Mouse (Mus musculus) neural tube, embryonic 13.5 days (tissue): Measurements from ENCODE around the gene Itgad. TPM values are rescaled to one million over a fixed set of nuclear protein-coding genes. Genes with fewer than 3 reads are reported as not detected.

Experiments used
- ATAC-seq: fragments of 200-750 bp; cut with Nextera tagmentation; 2 replicates; pipeline ENCODE4 v1.8.0; 2017; ENCODE audit warnings: low read depth, mild to moderate bottlenecking, moderate TSS enrichment, moderate library complexity
- H3K27ac ChIP-seq: fragments of 300-500 bp; sonication (generic); replicated peaks from 2 replicates; pipeline ENCODE4 v1.5.1; 2015; ENCODE audit warnings: moderate library complexity, mild to moderate bottlenecking, inconsistent platforms
- H3K27me3 ChIP-seq: fragments of 300-500 bp; sonication (generic); 2 replicates; pipeline ENCODE4 v1.6.1; 2015; ENCODE audit warnings: mild to moderate bottlenecking, inconsistent platforms
- H3K36me3 ChIP-seq: fragments of 300-500 bp; sonication (generic); 2 replicates; pipeline ENCODE4 v1.6.1; 2015; ENCODE audit warnings: mild to moderate bottlenecking, inconsistent platforms
- H3K4me1 ChIP-seq: fragments of 300-500 bp; sonication (generic); replicated peaks from 2 replicates; pipeline ENCODE4 v1.6.1; 2015; ENCODE audit warnings: inconsistent platforms
- H3K4me2 ChIP-seq: fragments of 300-500 bp; sonication (generic); 2 replicates; pipeline ENCODE4 v1.6.1; 2015; ENCODE audit warnings: inconsistent platforms, mild to moderate bottlenecking, moderate library complexity
- H3K4me3 ChIP-seq: fragments of 300-500 bp; sonication (generic); 2 replicates; pipeline ENCODE4 v1.5.1; 2015; ENCODE audit warnings: mild to moderate bottlenecking, inconsistent platforms
- H3K9ac ChIP-seq: fragments of 300-500 bp; sonication (generic); 2 replicates; pipeline ENCODE4 v1.6.1; 2015; ENCODE audit warnings: moderate library complexity, mild to moderate bottlenecking, inconsistent platforms
- H3K9me3 ChIP-seq: fragments of 300-500 bp; sonication (generic); 2 replicates; pipeline ENCODE4 v1.6.1; 2016; ENCODE audit warnings: inconsistent platforms
- WGBS: fragments of 180-500 bp; shearing (Covaris S2); methylation state at CpG from one replicate; pipeline ENCODE4 v1.1.7; 2015; 5-methylcytosine and 5-hydroxymethylcytosine counted together
- polyA plus RNA-seq: library from polyadenylated mRNA; unstranded; fragments of >200 nt; fragmentation: Nextera tagmentation; extraction: Ambion mirVana; gene quantifications from 2 replicates; pipeline ENCODE4 v1.2.1, GENCODE M21; 2015

Itgad gene
- polyA plus RNA-seq, 1 experiment from 2014 or later = not detected

DNA sequence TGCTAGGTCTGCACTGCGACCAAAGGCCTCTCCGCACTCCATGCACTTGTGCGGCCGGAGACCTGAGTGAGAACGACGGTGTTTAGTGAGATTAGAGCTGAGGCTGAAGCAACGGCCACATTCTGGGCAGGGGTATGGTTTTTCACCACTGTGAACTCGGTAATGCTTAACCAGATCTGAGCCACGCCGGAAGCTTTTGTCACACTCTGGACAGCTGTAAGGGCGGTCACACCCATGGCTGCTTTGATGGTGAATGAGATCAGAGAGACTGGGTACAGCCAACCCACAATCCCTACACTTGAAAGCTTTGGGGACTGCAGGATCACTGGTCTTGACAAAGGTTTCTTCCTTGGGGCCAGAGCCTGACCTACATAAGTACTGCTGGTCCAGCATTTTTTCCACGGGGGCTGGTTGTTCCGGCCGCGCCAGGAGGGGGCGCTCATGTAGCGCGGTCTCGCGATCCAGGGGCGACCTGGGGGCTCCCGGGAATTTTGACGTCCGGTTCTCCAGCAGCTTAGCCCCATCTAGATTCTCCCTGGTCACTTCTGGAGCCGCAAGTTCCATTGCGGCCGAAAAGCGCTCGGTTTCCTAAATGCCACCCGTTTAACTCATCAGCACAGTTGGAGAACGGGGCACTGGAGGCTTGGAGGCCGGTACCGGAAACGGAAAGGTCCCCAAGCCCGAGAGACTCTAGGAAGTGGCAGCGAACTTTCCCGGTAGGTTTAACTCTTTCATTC lies 82.8 kb downstream of the Itgad start, which contains the start of gene Armc5:
Gene Armc5, plus strand, starts transcription at position 487 of the 737 bp plus-strand sequence.
- no peaks in the 10 kb centered on the region for H3K27me3 ChIP-seq
- peaks cover 30% of the 10 kb centered on the region for H3K36me3 ChIP-seq
- H3K4me2 ChIP-seq = peak within 1 kb of the TSS; percentile 95
- peak within 1 kb of the TSS; percentile 98 for H3K27ac ChIP-seq
- peak within 1 kb of the TSS; percentile 71 for H3K4me3 ChIP-seq
- no peaks in the 10 kb centered on the region for H3K9me3 ChIP-seq
- ATAC-seq = peak; percentile 15; the same call in 1 of the 2 replicates
- WGBS = 26% methylated on average over 37 of the region's 37 CpGs
- H3K9ac ChIP-seq = peak within 1 kb of the TSS; percentile 81
- H3K4me1 ChIP-seq = peaks cover 46% of the 10 kb centered on the region

DNA sequence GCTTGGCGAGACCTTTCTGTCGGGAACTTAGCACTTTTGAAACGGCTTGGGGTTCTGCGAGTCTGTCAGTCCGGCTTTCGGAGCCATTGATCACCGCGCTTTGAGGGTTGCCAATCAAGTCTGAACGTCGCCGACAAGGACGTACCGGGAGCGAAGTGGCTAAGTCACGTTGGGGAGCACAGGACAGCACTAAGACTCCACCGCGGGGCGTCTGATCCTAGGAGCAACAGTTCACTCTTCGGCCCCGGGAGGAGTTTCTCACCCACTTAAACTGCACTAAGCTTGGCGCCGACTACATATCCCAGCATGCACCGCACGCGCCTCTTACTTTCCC lies 83.4 kb downstream of the Itgad start:
- Histone ChIP-seq H3K9ac (peak overlapping the region; percentile 81), H3K4me1 (peaks cover 41% of the 10 kb centered on the region), H3K27me3 (no peaks in the 10 kb centered on the region), H3K36me3 (peaks cover 35% of the 10 kb centered on the region), H3K4me2 (peak overlapping the region; percentile 95), H3K27ac (peak overlapping the region; percentile 98), H3K9me3 (no peaks in the 10 kb centered on the region), H3K4me3 (peak overlapping the region; percentile 71)
- WGBS = under 1% methylated on average over 25 of the region's 25 CpGs
- ATAC-seq = no peak

DNA sequence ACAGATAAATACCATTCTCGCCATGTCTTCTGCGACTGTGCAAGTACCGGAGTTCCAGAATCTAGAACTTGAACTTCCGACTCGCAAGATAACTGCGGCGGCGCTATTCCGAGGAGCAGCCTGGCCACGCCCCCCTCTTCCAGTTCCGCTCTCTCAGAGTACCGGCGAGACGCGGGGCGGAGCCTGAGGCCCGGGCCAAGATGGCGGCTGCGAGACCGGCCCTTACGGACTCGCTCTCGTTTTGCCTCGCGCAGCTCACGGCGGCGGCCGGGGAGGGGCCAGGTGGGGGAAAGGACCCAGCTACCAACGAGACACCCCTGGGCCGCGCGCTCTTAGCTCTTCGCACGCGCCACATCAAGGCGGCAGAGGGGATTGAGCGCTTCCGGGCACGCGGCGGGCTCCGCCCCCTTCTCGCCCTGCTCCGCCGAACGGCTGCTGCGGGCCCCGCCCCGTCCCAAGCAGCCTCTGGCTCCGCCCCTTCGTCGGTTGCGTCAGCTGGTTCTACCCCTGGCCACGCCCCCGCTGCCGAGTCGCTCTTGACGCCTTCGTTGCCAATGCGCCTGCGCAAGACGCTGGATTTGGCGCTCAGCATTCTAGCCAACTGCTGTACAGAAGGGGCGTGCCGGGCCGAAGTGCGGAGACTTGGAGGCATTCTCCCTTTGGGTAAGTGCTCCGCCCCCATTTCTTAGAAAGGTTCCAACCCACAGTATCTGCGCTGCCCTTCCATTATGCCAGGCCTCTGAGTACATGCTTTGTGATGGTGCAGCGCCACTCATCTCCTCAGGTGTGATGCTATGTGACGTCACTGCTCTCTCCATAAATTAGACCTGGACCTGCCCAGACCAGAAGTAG lies 84.0 kb downstream of the Itgad start, which contains the start of gene 9130023H24Rik:
Gene 9130023H24Rik, minus strand, starts transcription at position 105 of the 852 bp plus-strand sequence.
- H3K9me3 ChIP-seq = no peaks in the 10 kb centered on the region
- WGBS = under 1% methylated on average over 72 of the region's 72 CpGs
- peak within 1 kb of the TSS; percentile 98 for H3K27ac ChIP-seq
- ATAC-seq = peak; percentile 95
- peaks cover 41% of the 10 kb centered on the region for H3K36me3 ChIP-seq
- H3K9ac ChIP-seq = peak within 1 kb of the TSS; percentile 81
- peaks cover 36% of the 10 kb centered on the region for H3K4me1 ChIP-seq
- peak within 1 kb of the TSS; percentile 95 for H3K4me2 ChIP-seq
- peak within 1 kb of the TSS; percentile 71 for H3K4me3 ChIP-seq
- no peaks in the 10 kb centered on the region for H3K27me3 ChIP-seq

DNA sequence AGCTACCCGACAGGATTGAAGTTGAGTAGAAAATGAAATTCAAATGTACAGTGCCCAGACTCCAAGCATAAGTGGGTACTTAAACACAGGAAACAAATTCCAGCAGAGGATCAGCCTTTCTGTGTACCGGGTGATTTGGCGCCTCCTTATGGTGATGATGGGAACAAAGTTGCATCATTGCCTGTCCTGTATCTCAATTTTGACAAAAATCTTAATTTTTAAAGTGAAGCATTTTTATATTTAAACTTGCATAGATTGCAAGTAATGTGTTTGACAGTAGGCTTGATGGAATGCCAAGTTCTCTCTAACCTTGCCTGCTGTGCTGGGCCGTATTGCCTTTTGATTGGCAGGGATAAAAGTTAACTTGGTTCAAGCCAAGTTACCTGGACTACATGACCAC lies 84.8 kb downstream of the Itgad start:
- no peaks in the 10 kb centered on the region for H3K27me3 ChIP-seq
- no peak overlapping the region for H3K9ac ChIP-seq
- 27% methylated on average over 4 of the region's 4 CpGs for WGBS
- peak overlapping the region; percentile 98; the same call in 1 of the 2 replicates for H3K27ac ChIP-seq
- peaks cover 45% of the 10 kb centered on the region for H3K36me3 ChIP-seq
- peaks cover 36% of the 10 kb centered on the region for H3K4me1 ChIP-seq
- no peak for ATAC-seq
- H3K4me3 ChIP-seq = peak overlapping the region; percentile 71
- no peaks in the 10 kb centered on the region for H3K9me3 ChIP-seq
- peak overlapping the region; percentile 57 for H3K4me2 ChIP-seq

DNA sequence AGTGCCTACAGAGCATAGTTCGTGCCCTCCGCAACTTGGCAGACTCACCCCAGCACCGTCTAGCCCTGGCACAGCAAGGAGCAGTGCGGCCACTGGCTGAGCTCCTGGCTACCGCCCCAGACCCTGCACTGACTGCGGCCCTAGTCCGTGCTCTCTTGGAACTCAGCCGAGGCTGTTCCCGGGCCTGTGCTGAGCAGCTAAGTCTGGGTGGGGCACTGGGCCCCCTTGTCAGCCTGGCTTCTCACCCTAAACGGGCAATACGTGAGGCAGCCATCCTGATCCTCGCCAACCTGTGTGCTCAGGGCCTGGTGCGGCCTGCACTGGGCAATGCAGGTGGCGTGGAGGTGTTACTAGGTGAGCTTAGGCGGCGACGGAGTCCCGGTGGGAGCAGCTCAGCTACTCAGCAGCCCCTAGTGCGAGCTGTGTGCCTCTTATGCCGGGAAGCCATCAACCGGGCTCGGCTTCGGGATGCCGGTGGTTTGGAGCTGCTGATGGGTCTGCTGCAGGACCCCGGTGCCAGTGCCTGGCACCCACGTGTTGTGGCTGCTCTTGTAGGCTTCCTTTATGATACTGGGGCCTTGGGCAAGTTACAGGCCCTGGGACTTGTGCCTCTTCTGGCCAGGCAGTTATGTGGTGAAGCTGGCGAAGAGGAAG lies 86.1 kb downstream of the Itgad start:
- WGBS = 93% methylated on average over 27 of the region's 27 CpGs
- Histone ChIP-seq H3K9ac (no peak overlapping the region), H3K4me3 (no peak overlapping the region), H3K4me1 (peaks cover 36% of the 10 kb centered on the region), H3K27ac (no peak overlapping the region), H3K9me3 (no peaks in the 10 kb centered on the region), H3K36me3 (peaks cover 58% of the 10 kb centered on the region), H3K4me2 (no peak overlapping the region), H3K27me3 (no peaks in the 10 kb centered on the region)
- ATAC-seq = no peak

DNA sequence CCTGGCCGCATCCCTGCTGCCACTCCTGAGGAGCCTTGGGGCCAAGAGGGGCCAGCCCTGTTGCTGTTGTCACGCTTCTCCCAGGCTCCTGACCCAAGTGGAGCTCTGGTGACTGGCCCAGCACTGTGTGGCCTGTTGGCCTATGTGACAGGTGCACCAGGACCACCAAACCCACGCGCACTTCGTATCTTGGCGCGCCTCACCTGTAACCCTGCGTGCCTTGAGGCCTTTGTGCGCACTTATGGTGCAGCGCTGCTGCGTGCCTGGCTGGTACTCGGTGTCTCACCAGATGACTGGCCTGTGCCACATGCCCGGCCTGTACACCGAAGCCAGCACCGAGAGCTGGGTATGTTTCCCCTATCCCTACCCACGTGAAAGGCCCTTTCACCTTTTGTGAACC lies 88.2 kb downstream of the Itgad start:
- no peak overlapping the region for H3K27ac ChIP-seq
- ATAC-seq = no peak
- no peak overlapping the region for H3K4me3 ChIP-seq
- H3K36me3 ChIP-seq = peaks cover 48% of the 10 kb centered on the region
- H3K9me3 ChIP-seq = no peaks in the 10 kb centered on the region
- H3K4me2 ChIP-seq = no peak overlapping the region
- peaks cover 45% of the 10 kb centered on the region for H3K4me1 ChIP-seq
- 93% methylated on average over 16 of the region's 16 CpGs for WGBS
- H3K9ac ChIP-seq = 0 out of 2 replicates have a peak overlapping the region, but pooled peaks have one; percentile 1
- H3K27me3 ChIP-seq = no peaks in the 10 kb centered on the region

DNA sequence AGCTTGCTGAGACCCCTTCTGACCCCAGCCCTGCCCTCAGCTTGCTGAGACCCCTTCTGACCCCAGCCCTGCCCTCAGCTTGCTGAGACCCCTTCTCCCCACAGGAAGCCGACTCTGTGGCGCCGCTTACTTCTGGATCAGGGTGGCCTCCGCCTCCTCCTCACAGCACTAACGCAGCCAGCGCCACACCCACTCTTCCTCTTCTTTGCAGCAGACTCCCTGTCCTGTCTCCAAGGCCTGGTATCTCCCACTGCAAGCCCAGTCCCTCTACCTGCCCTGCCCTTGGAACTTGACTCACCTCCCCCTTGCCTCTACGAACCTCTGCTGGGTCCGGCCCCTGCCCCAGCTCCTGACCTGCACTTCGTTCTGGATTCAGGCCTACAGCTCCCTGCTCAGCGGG lies 89.7 kb downstream of the Itgad start:
- Histone ChIP-seq H3K36me3 (peaks cover 48% of the 10 kb centered on the region), H3K9ac (0 out of 2 replicates have a peak overlapping the region, but pooled peaks have one; percentile 31), H3K27me3 (no peaks in the 10 kb centered on the region), H3K4me3 (no peak overlapping the region), H3K4me1 (peaks cover 41% of the 10 kb centered on the region), H3K27ac (no peak overlapping the region), H3K4me2 (no peak overlapping the region), H3K9me3 (no peaks in the 10 kb centered on the region)
- no peak for ATAC-seq
- 52% methylated on average over 10 of the region's 10 CpGs for WGBS

DNA sequence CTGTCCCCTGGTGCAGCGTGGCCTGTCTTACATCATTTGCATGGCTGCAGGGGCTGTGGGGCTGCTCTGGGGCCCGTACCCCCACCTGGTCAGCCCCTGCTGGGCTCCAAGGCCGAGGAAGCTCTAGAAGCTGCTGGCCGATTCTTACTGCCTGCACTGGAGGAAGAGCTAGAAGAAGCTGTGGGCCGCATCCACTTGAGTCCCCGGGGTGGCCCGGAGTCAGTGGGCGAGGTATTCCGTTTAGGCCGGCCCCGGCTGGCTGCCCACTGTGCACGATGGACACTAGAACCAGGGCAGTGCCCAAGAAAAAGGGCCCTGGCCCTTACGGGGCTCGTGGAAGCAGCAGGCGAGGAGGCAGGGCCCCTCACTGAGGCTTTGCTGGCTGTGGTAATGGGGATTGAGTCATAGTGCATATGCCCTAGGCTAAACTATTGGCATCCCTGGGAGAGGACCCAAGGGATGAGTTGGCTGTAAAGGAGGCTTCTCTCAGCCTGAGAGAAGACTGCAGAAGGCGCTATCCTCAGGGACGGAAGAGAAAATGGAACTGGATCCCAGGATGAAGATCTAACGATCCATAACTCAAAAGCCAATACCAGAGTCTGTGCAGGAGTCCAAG lies 90.3 kb downstream of the Itgad start:
- no peaks in the 10 kb centered on the region for H3K27me3 ChIP-seq
- 0 out of 2 replicates have a peak overlapping the region, but pooled peaks have one; percentile 31 for H3K9ac ChIP-seq
- no peak overlapping the region for H3K4me3 ChIP-seq
- H3K36me3 ChIP-seq = peaks cover 48% of the 10 kb centered on the region
- WGBS = 85% methylated on average over 18 of the region's 18 CpGs
- H3K4me2 ChIP-seq = no peak overlapping the region
- H3K27ac ChIP-seq = no peak overlapping the region
- ATAC-seq = no peak
- H3K4me1 ChIP-seq = peaks cover 35% of the 10 kb centered on the region
- no peaks in the 10 kb centered on the region for H3K9me3 ChIP-seq

DNA sequence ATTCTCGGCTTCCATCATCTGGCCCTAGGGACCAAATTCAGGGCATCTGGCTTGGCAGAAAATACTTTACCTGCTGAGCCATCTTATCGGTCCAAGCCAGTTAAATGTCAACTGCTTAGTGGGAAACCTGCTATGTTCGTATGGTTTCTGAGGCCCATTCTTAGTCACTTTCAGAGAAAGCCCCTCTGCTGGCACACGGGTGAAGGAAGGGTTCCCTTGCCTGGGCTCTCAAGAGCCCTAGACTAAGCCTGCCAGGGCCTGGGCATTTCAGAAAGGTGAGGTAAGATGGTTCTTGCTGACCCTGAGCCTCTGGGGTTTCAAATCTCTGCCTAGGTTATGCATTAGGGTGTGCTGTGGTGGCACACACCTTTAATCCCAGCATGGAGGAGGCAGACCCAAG lies 91.4 kb downstream of the Itgad start:
- H3K27ac ChIP-seq = no peak overlapping the region
- H3K4me3 ChIP-seq = no peak overlapping the region
- ATAC-seq = no peak
- H3K4me2 ChIP-seq = no peak overlapping the region
- no peaks in the 10 kb centered on the region for H3K9me3 ChIP-seq
- peaks cover 26% of the 10 kb centered on the region for H3K4me1 ChIP-seq
- H3K36me3 ChIP-seq = peaks cover 41% of the 10 kb centered on the region
- H3K9ac ChIP-seq = peak overlapping the region; percentile 41; the same call in 1 of the 2 replicates
- H3K27me3 ChIP-seq = no peaks in the 10 kb centered on the region
- 91% methylated on average over 4 of the region's 4 CpGs for WGBS

DNA sequence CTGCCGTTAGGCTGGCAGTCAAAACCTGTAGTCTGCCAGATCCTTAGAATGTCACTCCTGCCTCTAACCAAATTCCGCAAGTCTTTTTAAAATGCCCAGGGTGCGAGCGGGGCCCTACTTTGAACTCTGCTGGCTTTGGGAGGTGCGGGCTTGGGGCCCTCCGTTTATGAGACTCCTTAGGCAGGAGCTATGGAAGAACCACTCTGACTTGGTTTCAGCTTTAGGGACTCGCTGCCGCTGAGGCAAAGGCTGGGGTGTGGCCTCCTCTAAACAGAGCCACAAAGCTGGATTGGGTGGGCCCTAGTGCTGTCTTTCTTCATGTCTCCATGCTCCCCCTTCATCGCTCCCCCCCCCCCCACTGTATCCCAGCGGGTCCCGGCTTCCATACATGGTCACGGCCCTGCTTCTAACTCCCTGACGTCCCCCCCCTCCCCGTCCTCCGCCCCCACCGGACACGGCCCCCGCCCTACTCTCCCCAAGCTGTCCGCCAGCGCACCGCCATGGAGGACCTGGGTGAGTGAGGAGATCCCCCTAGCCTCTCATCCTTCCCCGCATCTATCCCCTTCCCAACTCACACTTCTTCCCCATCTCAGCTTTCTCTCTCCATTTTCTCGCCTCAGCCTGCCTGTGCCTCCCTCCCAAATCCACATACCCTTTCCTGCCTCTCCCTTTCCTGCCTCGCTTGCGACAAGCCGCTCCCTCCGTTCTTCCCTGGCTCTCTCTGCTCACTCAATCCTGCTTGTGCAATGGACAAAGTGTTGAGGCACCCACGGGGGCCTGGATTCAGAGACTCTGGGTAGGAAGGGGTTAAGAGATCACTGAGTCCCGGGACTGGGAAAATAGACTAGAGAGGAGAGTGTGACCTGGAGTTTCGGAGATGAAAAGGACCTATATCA lies 92.6 kb downstream of the Itgad start, which contains the start of gene Tgfb1i1:
Gene Tgfb1i1, plus strand, starts transcription at position 317 of the 896 bp plus-strand sequence.
- 2% methylated on average over 28 of the region's 30 CpGs for WGBS
- no peaks in the 10 kb centered on the region for H3K27me3 ChIP-seq
- peak within 1 kb of the TSS; percentile 83 for H3K27ac ChIP-seq
- H3K9me3 ChIP-seq = no peaks in the 10 kb centered on the region
- peak within 1 kb of the TSS; percentile 46 for H3K4me3 ChIP-seq
- H3K4me2 ChIP-seq = peak within 1 kb of the TSS; percentile 68
- ATAC-seq = peak; percentile 62
- H3K36me3 ChIP-seq = peaks cover 30% of the 10 kb centered on the region
- H3K4me1 ChIP-seq = peaks cover 18% of the 10 kb centered on the region
- H3K9ac ChIP-seq = peak within 1 kb of the TSS; percentile 77
